Mouse (Mus musculus): ENCODE data around the gene Marc1. TPM values are rescaled to one million over a fixed set of nuclear protein-coding genes. Genes with fewer than 3 reads are reported as not detected.
A peak's percentile ranks its signal among the peaks of the same experiment; 100 is the strongest.

Gene Marc1
- polyA plus RNA-seq, 1 experiment from 2014 or later = 1.6 TPM

- Histone ChIP-seq H3K4me1 (replicated peaks; ENCODE audit: control insufficient read depth, insufficient read depth, low read length) (0 out of 2 replicates have a peak, but pooled peaks cover 5% of the 10 kb centered on the region), H3K9ac (ENCODE audit: low read depth, low read length) (0 out of 2 replicates have a peak overlapping the region, but pooled peaks have one; percentile 31), H3K27me3 (replicated peaks; ENCODE audit: control insufficient read depth, insufficient read depth, low read length) (no peaks in the 10 kb centered on the region), H3K4me3 (ENCODE audit: low read depth, low read length) (peak overlapping the region; percentile 28), H3K4me2 (replicated peaks; ENCODE audit: low read depth) (peak overlapping the region; percentile 56), H3K9me3 (ENCODE audit: control insufficient read depth) (no peaks in the 10 kb centered on the region), H3K36me3 (ENCODE audit: control insufficient read depth, insufficient read depth) (peaks cover 23% of the 10 kb centered on the region), H3K27ac (ENCODE audit: low read depth, low read length) (peak overlapping the region; percentile 82)
- peak; percentile 79 for ATAC-seq
- TF ChIP-seq CTCF (IDR thresholded peaks at IDR 0.05; ENCODE audit: low read depth) = peak; percentile 24; the same call in 1 of the 2 replicates
- 21% methylated on average over 23 of the region's 23 CpGs for WGBS
These were observed 16.1 kb upstream of the Marc1 start for GRCm38 (mm10) chr1:184827175-184827701.

DNA sequence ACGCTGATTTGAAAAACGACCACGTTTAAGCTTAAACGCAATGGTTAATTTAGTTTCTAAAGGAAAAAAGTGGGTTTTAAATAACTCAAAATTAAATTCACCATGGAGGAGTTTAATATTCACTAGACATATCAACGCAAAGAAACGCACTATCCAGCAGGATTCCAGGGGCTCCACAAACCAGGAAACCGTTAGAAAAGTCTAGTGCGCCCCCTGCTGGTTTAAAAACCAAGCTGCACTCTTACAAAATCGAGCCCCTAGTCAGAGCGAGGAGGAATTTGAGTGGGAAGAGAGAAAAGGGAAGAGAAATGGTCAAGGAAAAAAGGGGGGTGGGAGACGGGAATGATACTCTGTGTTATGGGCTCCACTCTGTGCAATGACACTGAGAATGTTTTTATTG lies 14.0 kb upstream of the Marc1 start:
- whole genome bisulfite sequencing = 33% methylated on average over 11 of the region's 11 CpGs
- Histone ChIP-seq H3K4me3 (ENCODE audit: low read depth, low read length) (no peak overlapping the region), H3K27me3 (replicated peaks; ENCODE audit: control insufficient read depth, insufficient read depth, low read length) (no peaks in the 10 kb centered on the region), H3K9me3 (ENCODE audit: control insufficient read depth) (no peaks in the 10 kb centered on the region), H3K4me1 (replicated peaks; ENCODE audit: control insufficient read depth, insufficient read depth, low read length) (0 out of 2 replicates have a peak, but pooled peaks cover 3% of the 10 kb centered on the region), H3K36me3 (ENCODE audit: control insufficient read depth, insufficient read depth) (peaks cover 15% of the 10 kb centered on the region), H3K27ac (ENCODE audit: low read depth, low read length) (no peak overlapping the region), H3K4me2 (replicated peaks; ENCODE audit: low read depth) (peak overlapping the region; percentile 6; the same call in 1 of the 2 replicates), H3K9ac (ENCODE audit: low read depth, low read length) (no peak overlapping the region)
- TF ChIP-seq CTCF (IDR thresholded peaks at IDR 0.05; ENCODE audit: low read depth) = peak; percentile 74
- no peak for ATAC-seq

DNA sequence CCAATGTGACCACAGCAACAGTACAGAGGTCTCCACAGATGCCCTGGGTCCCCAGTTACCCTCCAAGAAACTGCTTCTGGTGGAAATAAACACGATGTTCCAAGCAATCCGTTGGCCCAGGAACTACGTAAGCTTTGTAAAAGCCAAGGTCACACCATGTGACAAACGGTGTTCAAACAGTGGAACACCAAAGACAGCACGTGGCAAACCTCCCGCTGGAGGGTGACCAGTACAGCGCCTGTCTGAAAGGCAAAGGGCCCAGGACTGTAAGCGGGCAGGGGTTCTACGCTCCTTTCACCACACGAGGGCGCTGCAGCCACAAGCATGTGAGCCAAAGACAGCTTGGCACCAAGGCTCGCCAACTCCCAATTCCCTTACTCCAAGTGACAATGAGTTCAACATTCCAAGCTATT lies 13.3 kb upstream of the Marc1 start:
- Histone ChIP-seq H3K4me2 (replicated peaks; ENCODE audit: low read depth) (peak overlapping the region; percentile 6; the same call in 1 of the 2 replicates), H3K4me1 (replicated peaks; ENCODE audit: control insufficient read depth, insufficient read depth, low read length) (0 out of 2 replicates have a peak, but pooled peaks cover 3% of the 10 kb centered on the region), H3K9ac (ENCODE audit: low read depth, low read length) (no peak overlapping the region), H3K27me3 (replicated peaks; ENCODE audit: control insufficient read depth, insufficient read depth, low read length) (no peaks in the 10 kb centered on the region), H3K9me3 (ENCODE audit: control insufficient read depth) (no peaks in the 10 kb centered on the region), H3K36me3 (ENCODE audit: control insufficient read depth, insufficient read depth) (peaks cover 19% of the 10 kb centered on the region), H3K27ac (ENCODE audit: low read depth, low read length) (no peak overlapping the region), H3K4me3 (ENCODE audit: low read depth, low read length) (no peak overlapping the region)
- TF ChIP-seq CTCF (IDR thresholded peaks at IDR 0.05; ENCODE audit: low read depth) = peak; percentile 99
- WGBS = 5% methylated on average over 12 of the region's 12 CpGs
- ATAC-seq = peak; percentile 77

- Histone ChIP-seq H3K36me3 (ENCODE audit: control insufficient read depth, insufficient read depth) (peaks cover 36% of the 10 kb centered on the region), H3K9me3 (ENCODE audit: control insufficient read depth) (no peaks in the 10 kb centered on the region), H3K4me3 (ENCODE audit: low read depth, low read length) (no peak overlapping the region), H3K27me3 (replicated peaks; ENCODE audit: control insufficient read depth, insufficient read depth, low read length) (no peaks in the 10 kb centered on the region), H3K27ac (ENCODE audit: low read depth, low read length) (no peak overlapping the region), H3K9ac (ENCODE audit: low read depth, low read length) (no peak overlapping the region), H3K4me1 (replicated peaks; ENCODE audit: control insufficient read depth, insufficient read depth, low read length) (0 out of 2 replicates have a peak, but pooled peaks cover 3% of the 10 kb centered on the region), H3K4me2 (replicated peaks; ENCODE audit: low read depth) (no peak overlapping the region)
- TF ChIP-seq CTCF (IDR thresholded peaks at IDR 0.05; ENCODE audit: low read depth) = no peak
- no peak for ATAC-seq
- WGBS = 42% methylated on average over 11 of the region's 11 CpGs
These were observed 11.6 kb upstream of the Marc1 start for GRCm38 (mm10) chr1:184822678-184823077.

- 0 out of 2 replicates have a peak, but pooled peaks have one; percentile 8 for ATAC-seq
- H3K4me3 ChIP-seq (ENCODE audit: low read depth, low read length) = no peak overlapping the region
- no peaks in the 10 kb centered on the region for H3K4me1 ChIP-seq (replicated peaks; ENCODE audit: control insufficient read depth, insufficient read depth, low read length)
- H3K9me3 ChIP-seq (ENCODE audit: control insufficient read depth) = no peaks in the 10 kb centered on the region
- WGBS = 83% methylated on average over 6 of the region's 6 CpGs
- no peaks in the 10 kb centered on the region for H3K27me3 ChIP-seq (replicated peaks; ENCODE audit: control insufficient read depth, insufficient read depth, low read length)
- peaks cover 66% of the 10 kb centered on the region for H3K36me3 ChIP-seq (ENCODE audit: control insufficient read depth, insufficient read depth)
- H3K4me2 ChIP-seq (replicated peaks; ENCODE audit: low read depth) = no peak overlapping the region
- H3K9ac ChIP-seq (ENCODE audit: low read depth, low read length) = no peak overlapping the region
- TF ChIP-seq CTCF (IDR thresholded peaks at IDR 0.05; ENCODE audit: low read depth) = peak; percentile 48
- no peak overlapping the region for H3K27ac ChIP-seq (ENCODE audit: low read depth, low read length)
These were observed 6.7 kb upstream of the Marc1 start for GRCm38 (mm10) chr1:184817768-184818167.

DNA sequence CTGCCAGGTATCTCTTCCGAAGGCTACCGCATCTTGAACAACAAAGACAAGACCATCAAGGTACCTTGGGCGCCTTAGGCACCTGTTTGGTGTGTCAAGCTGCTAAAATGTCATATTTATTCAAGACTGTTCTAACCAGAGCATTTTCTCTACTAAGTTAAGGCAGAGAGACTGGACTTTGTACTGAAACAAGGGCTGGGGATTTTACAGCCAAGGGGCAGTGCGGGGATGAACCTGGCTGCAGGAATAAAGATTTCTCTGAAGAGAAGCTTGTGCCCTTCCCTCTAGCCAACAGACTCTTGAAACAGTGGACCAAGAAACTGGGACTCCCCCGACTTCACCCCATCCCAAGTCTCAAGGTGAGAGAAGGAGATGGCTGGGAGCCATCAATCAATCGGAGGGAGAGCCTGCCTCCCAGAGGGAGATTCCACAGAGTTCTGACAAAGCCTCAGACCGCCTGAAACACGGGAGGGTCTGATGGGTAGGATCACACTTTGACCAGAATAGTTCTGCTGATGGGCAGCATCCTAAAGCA lies 670 bp upstream of the Marc1 start:
- Histone ChIP-seq H3K36me3 (ENCODE audit: control insufficient read depth, insufficient read depth) (peaks cover 24% of the 10 kb centered on the region), H3K27me3 (replicated peaks; ENCODE audit: control insufficient read depth, insufficient read depth, low read length) (0 out of 2 replicates have a peak, but pooled peaks cover 3% of the 10 kb centered on the region), H3K9me3 (ENCODE audit: control insufficient read depth) (no peaks in the 10 kb centered on the region), H3K4me2 (replicated peaks; ENCODE audit: low read depth) (peak overlapping the region; percentile 71), H3K9ac (ENCODE audit: low read depth, low read length) (no peak overlapping the region; the same call in 1 of the 2 replicates), H3K27ac (ENCODE audit: low read depth, low read length) (peak overlapping the region; percentile 35; the same call in 1 of the 2 replicates), H3K4me1 (replicated peaks; ENCODE audit: control insufficient read depth, insufficient read depth, low read length) (peaks cover 11% of the 10 kb centered on the region), H3K4me3 (ENCODE audit: low read depth, low read length) (no peak overlapping the region)
- ATAC-seq = 0 out of 2 replicates have a peak, but pooled peaks have one; percentile 22
- no peak for TF ChIP-seq CTCF (IDR thresholded peaks at IDR 0.05; ENCODE audit: low read depth)
- 40% methylated on average over 8 of the region's 8 CpGs for WGBS
